Mouse (Mus musculus) adrenal gland, adult 8-10 months (tissue): Measurements from ENCODE around the gene Smyd5. TPM values are rescaled to one million over a fixed set of nuclear protein-coding genes. Genes with fewer than 3 reads are reported as not detected.
"Not testable (repeated sequence)": the region's sequence is repeated elsewhere in the genome, so short reads cannot be mapped to it uniquely, and the experiment has no call there.

ENCODE experiments used
- DNase-seq: peaks from one replicate; pipeline ENCODE4 v3.0.0; 2022
- total RNA-seq, 4 experiments: library from RNA; stranded (reverse); gene quantifications; 2 replicates each; pipeline ENCODE4 v1.2.4; 2022

Smyd5 gene
- total RNA-seq, 4 experiments from 2014 or later = 37.9 to 44.3 (median 43.5) TPM

GRCm38 (mm10) chr6:85450140-85450539 is 18.4 kb downstream of the Smyd5 start:
- not testable (repeated sequence) for DNase-seq

- DNase-seq = peak; percentile 98
Observed at GRCm38 (mm10) chr6:85450697-85451663, 19.2 kb downstream of the Smyd5 start, which contains the start of gene Cct7. Gene Cct7 (plus strand): TSS chr6:85451514.

- peak; percentile 98 for DNase-seq
Observed at GRCm38 (mm10) chr6:85451664-85452410, 20.0 kb downstream of the Smyd5 start, which contains the start of gene Pradc1. Gene Pradc1 (minus strand): TSS chr6:85451970.

- no peak for DNase-seq
Observed at GRCm38 (mm10) chr6:85452411-85452665, 20.5 kb downstream of the Smyd5 start.

GRCm38 (mm10) chr6:85452816-85453215 is 21.0 kb downstream of the Smyd5 start:
- DNase-seq = peak; percentile 32

GRCm38 (mm10) chr6:85459621-85460020 is 27.8 kb downstream of the Smyd5 start:
- no peak for DNase-seq

GRCm38 (mm10) chr6:85465381-85465780 is 33.6 kb downstream of the Smyd5 start:
- no peak for DNase-seq

GRCm38 (mm10) chr6:85469660-85470430 is 38.1 kb downstream of the Smyd5 start:
- DNase-seq = peak; percentile 47

GRCm38 (mm10) chr6:85471962-85472361 is 40.2 kb downstream of the Smyd5 start:
- DNase-seq = no peak

- no peak for DNase-seq
Observed at GRCm38 (mm10) chr6:85472542-85472941, 40.8 kb downstream of the Smyd5 start.

GRCm38 (mm10) chr6:85475581-85475980 is 43.8 kb downstream of the Smyd5 start:
- no peak for DNase-seq

- no peak for DNase-seq
Observed at GRCm38 (mm10) chr6:85477366-85477917, 45.7 kb downstream of the Smyd5 start.

- DNase-seq = no peak
Observed at GRCm38 (mm10) chr6:85478416-85478815, 46.6 kb downstream of the Smyd5 start.

GRCm38 (mm10) chr6:85479979-85480378 is 48.2 kb downstream of the Smyd5 start:
- no peak for DNase-seq

- DNase-seq = no peak
Observed at GRCm38 (mm10) chr6:85480685-85481084, 48.9 kb downstream of the Smyd5 start.

- DNase-seq = no peak
Observed at GRCm38 (mm10) chr6:85483843-85484721, 52.3 kb downstream of the Smyd5 start.

GRCm38 (mm10) chr6:85485738-85486137 is 53.9 kb downstream of the Smyd5 start:
- DNase-seq = no peak

GRCm38 (mm10) chr6:85488510-85488909 is 56.7 kb downstream of the Smyd5 start:
- DNase-seq = no peak

- no peak for DNase-seq
Observed at GRCm38 (mm10) chr6:85489717-85490116, 57.9 kb downstream of the Smyd5 start.

GRCm38 (mm10) chr6:85490252-85490651 is 58.5 kb downstream of the Smyd5 start:
- no peak for DNase-seq

- DNase-seq = no peak
Observed at GRCm38 (mm10) chr6:85491606-85492005, 59.8 kb downstream of the Smyd5 start.
